Mouse (Mus musculus) ovary, postnatal 10 days (tissue): ENCODE data around the gene Caskin1.
A peak's percentile ranks its signal among the peaks of the same experiment; 100 is the strongest.

Experiments used
- DNase-seq: peaks from one replicate; pipeline ENCODE4 v3.0.0; 2022; ENCODE audit warnings: low spot score

The Caskin1 gene

DNA sequence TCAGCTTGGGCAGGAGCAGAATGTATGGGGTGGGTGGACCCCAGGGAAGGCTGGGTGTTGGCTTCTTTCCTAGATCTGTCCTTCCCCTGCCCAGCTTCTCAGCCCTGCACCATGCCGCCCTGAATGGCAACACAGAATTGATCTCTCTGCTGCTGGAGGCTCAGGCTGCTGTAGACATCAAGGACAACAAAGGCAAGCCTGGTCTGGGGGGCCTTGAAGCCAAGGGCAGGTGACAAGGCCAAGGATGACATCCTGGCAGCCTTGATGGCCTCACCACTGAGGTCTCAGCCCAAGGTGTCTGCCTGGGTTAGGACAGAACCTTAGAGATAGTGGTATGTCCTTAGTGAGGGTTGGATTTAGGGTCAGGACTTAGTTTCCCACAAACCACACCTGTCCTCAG, 7.6 kb downstream of the Caskin1 start:
- no peak for DNase-seq

- DNase-seq, result no peak
These were observed 13.8 kb downstream of the Caskin1 start for GRCm38 (mm10) chr17:24502208-24502607.

- DNase-seq, result no peak
These were observed 15.7 kb downstream of the Caskin1 start for GRCm38 (mm10) chr17:24504085-24504484.

GRCm38 (mm10) chr17:24505286-24505955, 17.0 kb downstream of the Caskin1 start:
- DNase-seq, result no peak

- DNase-seq, result no peak
These were observed 18.1 kb downstream of the Caskin1 start for GRCm38 (mm10) chr17:24506332-24507070.

- no peak for DNase-seq
These were observed 18.8 kb downstream of the Caskin1 start for GRCm38 (mm10) chr17:24507129-24507664.

GRCm38 (mm10) chr17:24507806-24508460, 19.5 kb downstream of the Caskin1 start:
- no peak for DNase-seq

DNA sequence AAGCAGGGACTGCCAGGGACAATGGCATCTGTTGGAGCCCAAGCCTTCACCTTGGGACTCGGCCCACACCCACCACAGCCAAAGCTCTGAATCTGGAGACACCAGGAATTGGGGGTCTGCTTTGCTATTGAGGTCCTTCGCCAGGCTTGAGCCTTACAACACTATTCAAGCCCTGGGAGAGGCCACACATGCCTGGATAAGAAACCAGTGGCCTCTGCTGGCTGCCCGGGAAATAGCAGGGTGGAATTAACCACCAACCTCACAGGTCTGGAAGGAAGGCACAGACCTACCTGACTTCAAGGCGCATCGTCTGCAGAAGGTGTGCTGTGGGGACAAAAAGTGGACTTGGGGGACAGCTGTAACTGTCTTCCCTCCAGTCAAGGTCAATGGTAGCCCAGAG, 25.2 kb downstream of the Caskin1 start:
- no peak for DNase-seq

- no peak for DNase-seq
These were observed 26.2 kb downstream of the Caskin1 start for GRCm38 (mm10) chr17:24514270-24515257.

DNA sequence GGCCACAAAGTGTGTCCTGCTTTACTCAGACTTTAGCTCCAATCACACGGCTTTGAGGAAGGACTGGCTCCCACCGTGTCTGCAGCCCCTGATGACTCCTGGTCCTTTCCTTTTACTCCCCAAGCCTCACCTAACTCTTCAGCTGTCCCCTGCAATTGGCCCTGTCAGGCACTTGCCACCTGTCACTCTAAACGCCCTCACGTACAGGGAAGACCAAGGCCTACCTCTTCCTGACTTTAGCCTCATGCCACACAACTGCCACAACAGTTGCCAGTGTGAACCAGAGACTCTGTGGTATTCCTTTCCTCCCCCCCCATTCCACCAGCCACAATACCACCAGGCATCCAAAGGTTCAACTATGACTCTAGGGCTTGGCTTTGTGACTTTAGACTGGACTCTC, 32.0 kb downstream of the Caskin1 start:
- DNase-seq, result no peak

- no peak for DNase-seq
These were observed 36.3 kb downstream of the Caskin1 start for GRCm38 (mm10) chr17:24524734-24525133.

- DNase-seq, result no peak
These were observed 38.9 kb downstream of the Caskin1 start for GRCm38 (mm10) chr17:24527315-24527714.

GRCm38 (mm10) chr17:24527723-24528559, 39.5 kb downstream of the Caskin1 start, which contains the start of gene Traf7:
TSS of gene Traf7 (minus strand) at chr17:24527938.
- peak; percentile 54 for DNase-seq

DNA sequence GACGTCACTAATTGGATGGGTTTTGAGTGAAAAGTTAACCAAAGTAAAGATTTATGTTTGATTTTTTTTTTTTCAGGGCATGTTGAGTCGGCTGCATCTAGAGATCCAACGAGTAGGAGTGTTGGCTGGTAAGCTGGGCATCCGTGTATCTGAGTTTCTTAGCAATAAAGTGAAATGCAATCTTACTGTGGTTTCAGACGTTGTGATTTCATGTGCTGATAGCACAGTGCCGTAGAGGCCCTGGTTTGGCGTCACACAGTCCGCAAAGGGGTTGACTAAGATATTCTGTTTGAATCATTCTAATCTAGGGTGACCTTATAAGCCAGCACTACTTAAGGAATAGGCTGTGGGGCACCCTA, 40.1 kb downstream of the Caskin1 start:
- no peak for DNase-seq

DNA sequence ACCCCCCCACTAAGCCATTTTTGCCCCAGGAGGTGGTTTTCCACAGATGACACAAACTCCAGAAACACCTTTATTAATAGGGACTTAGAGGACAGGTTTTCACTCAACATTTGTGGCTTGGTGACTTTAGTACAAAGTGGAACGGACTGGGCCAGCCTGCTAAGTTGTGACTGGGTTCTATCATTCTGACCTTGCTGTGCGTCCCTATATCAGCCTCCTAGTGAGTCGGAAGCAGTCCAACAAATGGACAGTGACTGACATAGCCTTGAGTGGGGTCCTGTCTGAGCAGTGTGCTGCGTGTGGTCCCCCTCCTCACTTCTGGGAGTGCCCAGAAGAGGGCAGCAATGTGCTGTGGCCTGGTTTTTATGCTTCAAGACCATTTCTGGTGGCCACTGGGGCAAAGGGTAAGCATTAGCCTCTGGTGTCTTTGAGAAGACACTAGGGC, 40.6 kb downstream of the Caskin1 start:
- DNase-seq, result no peak

GRCm38 (mm10) chr17:24529883-24530282, 41.5 kb downstream of the Caskin1 start:
- DNase-seq, result no peak

- no peak for DNase-seq
These were observed 42.1 kb downstream of the Caskin1 start for GRCm38 (mm10) chr17:24530361-24531050.

- no peak for DNase-seq
These were observed 42.7 kb downstream of the Caskin1 start for GRCm38 (mm10) chr17:24531064-24531463.

- DNase-seq, result no peak
These were observed 43.6 kb downstream of the Caskin1 start for GRCm38 (mm10) chr17:24532045-24532444.
